Mouse (Mus musculus) neural tube, embryonic 15.5 days (tissue): ENCODE data around the gene Gm5737. TPM values are rescaled to one million over a fixed set of nuclear protein-coding genes. Genes with fewer than 3 reads are reported as not detected.

Source experiments
- ATAC-seq: fragments of 200-750 bp; cut with Nextera tagmentation; 2 replicates; pipeline ENCODE4 v1.8.0; 2017; ENCODE audit warnings: mild to moderate bottlenecking, moderate TSS enrichment, moderate library complexity; ENCODE audit not compliant: low FRiP score
- H3K27ac ChIP-seq: fragments of 300-500 bp; sonication (generic); replicated peaks from 2 replicates; pipeline ENCODE4 v1.5.1; 2015; ENCODE audit warnings: mild to moderate bottlenecking, inconsistent platforms
- H3K27me3 ChIP-seq: fragments of 300-500 bp; sonication (generic); replicated peaks from 2 replicates; pipeline ENCODE4 v1.6.1; 2015; ENCODE audit warnings: inconsistent platforms
- H3K36me3 ChIP-seq: fragments of 300-500 bp; sonication (generic); 2 replicates; pipeline ENCODE4 v1.6.1; 2015; ENCODE audit warnings: inconsistent platforms
- H3K4me1 ChIP-seq: fragments of 300-500 bp; sonication (generic); 2 replicates; pipeline ENCODE4 v1.6.1; 2015; ENCODE audit warnings: inconsistent platforms
- H3K4me2 ChIP-seq: fragments of 300-500 bp; sonication (generic); 2 replicates; pipeline ENCODE4 v1.6.1; 2015; ENCODE audit warnings: inconsistent platforms, mild to moderate bottlenecking, moderate library complexity
- H3K4me3 ChIP-seq: fragments of 300-500 bp; sonication (generic); replicated peaks from 2 replicates; pipeline ENCODE4 v1.5.1; 2015; ENCODE audit warnings: mild to moderate bottlenecking, inconsistent platforms
- H3K9ac ChIP-seq: fragments of 300-500 bp; sonication (generic); replicated peaks from 2 replicates; pipeline ENCODE4 v1.6.1; 2015; ENCODE audit warnings: mild to moderate bottlenecking, inconsistent platforms
- H3K9me3 ChIP-seq: fragments of 300-500 bp; sonication (generic); replicated peaks from 2 replicates; pipeline ENCODE4 v1.6.1; 2016; ENCODE audit warnings: inconsistent platforms
- WGBS: fragments of 180-500 bp; shearing (Covaris S2); methylation state at CpG from one replicate; pipeline ENCODE4 v1.1.7; 2015; ENCODE audit warnings: mixed read lengths; 5-methylcytosine and 5-hydroxymethylcytosine counted together
- polyA plus RNA-seq: library from polyadenylated mRNA; unstranded; fragments of >200 nt; fragmentation: Nextera tagmentation; extraction: Ambion mirVana; gene quantifications from 2 replicates; pipeline ENCODE4 v1.2.1, GENCODE M21; 2015

Gene Gm5737
- polyA plus RNA-seq, 1 experiment from 2014 or later = not detected

GRCm38 (mm10) chr7:120880770-120881169 is 68.6 kb downstream of the Gm5737 start:
- Histone ChIP-seq H3K27ac (no peak overlapping the region), H3K27me3 (no peaks in the 10 kb centered on the region), H3K4me2 (no peak overlapping the region), H3K9ac (no peak overlapping the region), H3K36me3 (peaks cover 48% of the 10 kb centered on the region), H3K9me3 (no peaks in the 10 kb centered on the region), H3K4me3 (no peak overlapping the region), H3K4me1 (no peaks in the 10 kb centered on the region)
- no peak for ATAC-seq
- WGBS = 98% methylated on average over 4 of the region's 4 CpGs

Other genes starting within 250 kb of the Gm5737 start
- 244 and 245 TPM in 2 replicates for gene Uqcrc2, start 177.2 kb upstream of the Gm5737 start, polyA plus RNA-seq
- 0.40 and 0.42 TPM in 2 replicates for gene Pdzd9, start 142.0 kb upstream of the Gm5737 start, polyA plus RNA-seq
- gene Mosmo, start 134.7 kb upstream of the Gm5737 start, polyA plus RNA-seq = 11.2 and 11.8 TPM in 2 replicates
- gene Vwa3a, start 73.0 kb upstream of the Gm5737 start, polyA plus RNA-seq = 0.86 and 2.0 TPM in 2 replicates
- gene Eef2k, start 30.5 kb downstream of the Gm5737 start, polyA plus RNA-seq = 33.5 and 40.6 TPM in 2 replicates
- gene Polr3e, start 105.4 kb downstream of the Gm5737 start, polyA plus RNA-seq = 23.4 and 26.4 TPM in 2 replicates
- 14.0 and 14.5 TPM in 2 replicates for gene Cdr2, start 169.9 kb downstream of the Gm5737 start, polyA plus RNA-seq
- 0.22 and 0.28 TPM in 2 replicates for gene Mfsd13b, start 170.1 kb downstream of the Gm5737 start, polyA plus RNA-seq
- 169 and 173 TPM in 2 replicates for gene Mettl9, start 222.1 kb downstream of the Gm5737 start, polyA plus RNA-seq